Mouse (Mus musculus) CD8-positive naive resting alpha-beta T cell, adult 2 months (primary cell): ENCODE results near the gene Gm8909.
"Not testable (repeated sequence)": the region's sequence is repeated elsewhere in the genome, so short reads cannot be mapped to it uniquely, and the experiment has no call there.

Source experiments
- DNase-seq, 2 experiments: peaks; one replicate each; pipeline ENCODE4 v3.0.0; 2022; ENCODE audit warnings: low read depth in 2 of 2, low spot score in 2 of 2

The Gm8909 gene

GRCm38 (mm10) chr17:36161129-36162051, 6.9 kb downstream of the Gm8909 start:
- peak in 1 of 2 experiments; percentile 8 for DNase-seq

GRCm38 (mm10) chr17:36158264-36158663, 10.1 kb downstream of the Gm8909 start:
- DNase-seq = not testable (repeated sequence)

- not testable (repeated sequence) for DNase-seq
Measured at GRCm38 (mm10) chr17:36157782-36158181, 10.6 kb downstream of the Gm8909 start.

- no peak for DNase-seq
Measured at GRCm38 (mm10) chr17:36154271-36155149, 13.8 kb downstream of the Gm8909 start.

- DNase-seq = not testable (repeated sequence)
Measured at GRCm38 (mm10) chr17:36151200-36151599, 17.1 kb downstream of the Gm8909 start.

GRCm38 (mm10) chr17:36148468-36148867, 19.9 kb downstream of the Gm8909 start:
- not testable (repeated sequence) for DNase-seq

GRCm38 (mm10) chr17:36146937-36147336, 21.4 kb downstream of the Gm8909 start:
- DNase-seq = not testable (repeated sequence)

- not testable (repeated sequence) for DNase-seq
Measured at GRCm38 (mm10) chr17:36145861-36146156, 22.5 kb downstream of the Gm8909 start.

GRCm38 (mm10) chr17:36145111-36145860, 23.1 kb downstream of the Gm8909 start:
- DNase-seq = no peak

GRCm38 (mm10) chr17:36136299-36136848, 32.0 kb downstream of the Gm8909 start:
- DNase-seq = not testable (repeated sequence)

GRCm38 (mm10) chr17:36135421-36136231, 32.7 kb downstream of the Gm8909 start:
- DNase-seq = not testable (repeated sequence)

GRCm38 (mm10) chr17:36131516-36132265, 36.6 kb downstream of the Gm8909 start:
- no peak for DNase-seq

- not testable (repeated sequence) for DNase-seq
Measured at GRCm38 (mm10) chr17:36128968-36129817, 39.1 kb downstream of the Gm8909 start, which contains the start of gene Gm7030. Gene Gm7030 (minus strand): TSS chr17:36129425.

GRCm38 (mm10) chr17:36128525-36128924, 39.8 kb downstream of the Gm8909 start:
- not testable (repeated sequence) for DNase-seq

- not testable (repeated sequence) for DNase-seq
Measured at GRCm38 (mm10) chr17:36124111-36124510, 44.2 kb downstream of the Gm8909 start.

GRCm38 (mm10) chr17:36121352-36122020, 46.9 kb downstream of the Gm8909 start, which contains the start of gene Gm19684:
Gene Gm19684 (plus strand): TSS chr17:36121678.
- DNase-seq = peak; percentile 71 to 80

- not testable (repeated sequence) for DNase-seq
Measured at GRCm38 (mm10) chr17:36120839-36121238, 47.5 kb downstream of the Gm8909 start.
